In the genomic region with DNA sequence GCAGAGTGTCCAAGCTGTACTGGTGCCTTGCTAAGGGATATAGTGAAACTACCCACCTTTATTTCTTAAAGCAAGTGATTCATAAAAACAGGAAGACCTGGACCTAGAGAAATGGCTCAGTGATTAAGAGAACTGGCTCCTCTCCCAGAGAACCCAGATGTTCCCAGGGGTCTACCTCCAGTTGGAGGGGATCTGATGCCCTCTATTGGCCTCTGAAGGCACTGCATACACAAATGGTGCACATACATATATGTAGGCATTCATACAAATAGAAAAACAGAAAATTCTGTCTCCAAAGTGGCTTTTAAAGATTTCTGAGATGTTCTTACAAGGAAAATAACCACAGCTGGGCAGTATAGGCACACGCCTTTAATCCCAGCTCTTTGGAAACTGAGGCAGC, we compare ENCODE assay signal across 1 mouse cellular context.
TF ChIP-seq lines count a peak whose summit lies in the region.

No protein-coding gene starts in this region.

TF ChIP-seq in MEL, 35 proteins besides CTCF, POLR2A, EP300 and RAD21:
- TF ChIP-seq BHLHE40 (IDR thresholded peaks at IDR 0.05; ENCODE audit: borderline replicate concordance, low read depth, low read length) (no peak), MXI1 (IDR thresholded peaks at IDR 0.05; ENCODE audit: low read depth, low read length) (no peak), TAL1 (IDR thresholded peaks at IDR 0.05; ENCODE audit: low read length) (no peak), SIN3A (IDR thresholded peaks at IDR 0.05; ENCODE audit: low read length) (no peak), E2F4 (IDR thresholded peaks at IDR 0.05; ENCODE audit: borderline replicate concordance, low read depth, low read length) (no peak), GATA1 (IDR thresholded peaks at IDR 0.05; ENCODE audit: low read depth, low read length) (no peak), JUND (IDR thresholded peaks at IDR 0.05; ENCODE audit: low read depth, low read length) (no peak), CHD1 (IDR thresholded peaks at IDR 0.05; ENCODE audit: low read depth, low read length) (no peak)
